Mouse (Mus musculus): ENCODE measurements around the gene Cib1. TPM values are rescaled to one million over a fixed set of nuclear protein-coding genes. Genes with fewer than 3 reads are reported as not detected.

Cib1 gene
- total RNA-seq, 2 experiments from 2014 or later = 20.4 to 24.3 TPM

GRCm38 (mm10) chr7:80202961-80203360, 29.7 kb downstream of the Cib1 start:
- DNase-seq (ENCODE audit: low spot score in 2 of 2) = no peak

DNA sequence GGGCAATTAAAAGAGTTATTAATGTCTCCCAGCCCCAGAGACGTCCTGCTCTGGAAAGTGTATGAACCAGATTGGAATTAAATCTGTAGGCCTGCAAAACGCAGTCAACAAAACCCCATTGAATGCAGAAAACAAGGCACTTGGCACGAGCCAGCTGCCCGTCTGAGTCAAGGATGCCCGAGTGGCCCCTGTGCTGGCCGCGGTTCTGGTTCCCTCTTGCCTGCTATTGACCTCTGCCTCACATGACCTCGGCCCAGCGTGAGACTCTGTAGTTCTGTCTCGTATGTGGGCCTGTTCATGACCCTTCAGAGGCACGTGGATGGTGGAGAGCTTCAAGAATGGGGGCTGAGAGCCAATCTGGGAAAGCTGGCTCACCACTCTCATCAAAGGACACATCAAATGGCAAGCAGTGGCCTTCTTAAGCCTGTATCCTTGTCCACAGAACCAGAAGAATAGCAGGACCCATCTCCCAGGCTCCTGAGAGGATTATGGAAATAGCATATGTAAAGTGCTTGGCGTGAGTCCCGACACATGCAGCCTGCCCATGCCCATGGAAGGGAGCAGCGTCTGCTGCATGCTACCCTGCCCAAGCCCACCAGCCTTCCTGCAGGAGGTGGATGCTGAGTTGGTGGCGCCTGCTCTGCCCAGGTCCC, 30.6 kb downstream of the Cib1 start:
- DNase-seq (ENCODE audit: low spot score in 2 of 2) = no peak

DNA sequence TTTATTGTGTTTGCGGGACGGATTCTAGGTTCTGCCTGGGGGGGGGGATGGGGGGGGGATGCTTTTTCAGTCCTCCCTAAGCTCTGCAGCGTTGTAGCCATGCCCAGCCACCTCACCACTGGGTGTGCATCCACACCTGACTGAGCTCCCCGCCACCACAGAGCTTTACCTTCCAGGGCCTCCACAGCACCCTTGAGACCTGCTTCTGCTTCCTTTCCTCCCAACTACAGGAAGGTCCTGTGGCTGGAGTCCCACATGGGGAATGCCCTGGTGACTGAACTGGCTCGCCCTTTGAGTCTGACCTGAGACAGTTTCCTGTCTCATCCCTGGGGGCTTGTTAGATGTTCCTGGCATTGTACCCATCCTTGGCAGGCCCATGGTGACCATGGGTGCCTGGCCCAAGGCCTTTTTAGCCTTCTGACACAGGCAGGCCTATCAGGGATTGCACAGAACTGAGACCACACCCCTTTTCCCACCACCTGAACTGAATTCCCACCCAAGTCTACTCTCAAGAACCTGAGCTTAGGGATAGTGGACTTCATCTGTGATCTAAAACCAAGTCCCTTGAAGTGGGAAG, 31.6 kb downstream of the Cib1 start:
- DNase-seq (ENCODE audit: low spot score in 2 of 2) = no peak

GRCm38 (mm10) chr7:80200588-80200945, 32.0 kb downstream of the Cib1 start:
- no peak for DNase-seq (ENCODE audit: low spot score in 2 of 2)

GRCm38 (mm10) chr7:80199851-80200587, 32.6 kb downstream of the Cib1 start:
- DNase-seq (ENCODE audit: low spot score in 2 of 2) = no peak

DNA sequence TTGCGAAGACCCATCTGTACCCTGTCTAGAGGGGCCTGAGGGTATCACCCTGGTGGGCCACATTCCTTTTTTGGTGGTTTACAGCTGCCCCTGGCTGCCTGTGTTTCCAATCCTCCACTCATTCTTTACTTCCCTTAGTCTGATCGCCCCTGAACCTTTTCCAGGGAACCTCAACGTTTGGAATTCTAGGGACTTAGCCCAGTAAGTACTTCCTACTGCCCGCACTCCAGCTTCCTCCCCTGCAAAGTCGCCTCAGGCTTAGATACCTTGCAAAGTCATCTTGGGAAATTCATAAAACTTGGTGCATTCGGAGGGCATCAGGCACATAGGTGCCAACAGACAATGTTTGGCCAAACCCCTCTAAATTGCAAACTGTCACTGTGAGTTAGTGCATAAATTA, 33.3 kb downstream of the Cib1 start:
- no peak for DNase-seq (ENCODE audit: low spot score in 2 of 2)

GRCm38 (mm10) chr7:80198863-80199262, 33.8 kb downstream of the Cib1 start:
- no peak for DNase-seq (ENCODE audit: low spot score in 2 of 2)

- DNase-seq (ENCODE audit: low spot score in 2 of 2) = peak; percentile 67 to 85
Observed at GRCm38 (mm10) chr7:80197941-80198778, 34.5 kb downstream of the Cib1 start.

- DNase-seq (ENCODE audit: low spot score in 2 of 2) = no peak
Observed at GRCm38 (mm10) chr7:80197371-80197770, 35.2 kb downstream of the Cib1 start.

GRCm38 (mm10) chr7:80195576-80196263, 36.9 kb downstream of the Cib1 start:
- no peak for DNase-seq (ENCODE audit: low spot score in 2 of 2)

- DNase-seq (ENCODE audit: low spot score in 2 of 2) = no peak
Observed at GRCm38 (mm10) chr7:80195146-80195545, 37.5 kb downstream of the Cib1 start.

- no peak for DNase-seq (ENCODE audit: low spot score in 2 of 2)
Observed at GRCm38 (mm10) chr7:80193941-80194739, 38.5 kb downstream of the Cib1 start.

GRCm38 (mm10) chr7:80192226-80193061, 40.2 kb downstream of the Cib1 start:
- peak; percentile 29 to 47 for DNase-seq (ENCODE audit: low spot score in 2 of 2)

DNA sequence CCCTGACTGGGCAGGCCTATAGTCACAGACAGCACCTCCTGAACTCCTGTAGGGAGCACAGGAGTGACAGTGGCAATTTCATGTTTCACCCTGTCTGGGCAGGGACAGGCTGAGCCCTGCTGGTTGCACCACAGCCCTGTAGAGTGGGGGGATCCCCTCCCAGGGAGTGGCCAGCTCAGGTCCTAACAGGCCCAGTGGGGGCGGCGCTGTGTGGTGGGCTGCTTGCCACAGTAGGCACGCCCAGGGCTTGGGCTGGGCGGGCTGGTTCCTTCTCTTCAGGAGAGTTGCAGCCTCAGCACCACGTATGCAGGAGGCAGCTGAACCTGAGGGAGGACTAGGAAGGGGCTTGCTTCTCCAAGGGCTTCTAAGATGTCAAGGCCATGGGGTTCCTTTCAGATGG, 41.2 kb downstream of the Cib1 start:
- no peak for DNase-seq (ENCODE audit: low spot score in 2 of 2)

DNA sequence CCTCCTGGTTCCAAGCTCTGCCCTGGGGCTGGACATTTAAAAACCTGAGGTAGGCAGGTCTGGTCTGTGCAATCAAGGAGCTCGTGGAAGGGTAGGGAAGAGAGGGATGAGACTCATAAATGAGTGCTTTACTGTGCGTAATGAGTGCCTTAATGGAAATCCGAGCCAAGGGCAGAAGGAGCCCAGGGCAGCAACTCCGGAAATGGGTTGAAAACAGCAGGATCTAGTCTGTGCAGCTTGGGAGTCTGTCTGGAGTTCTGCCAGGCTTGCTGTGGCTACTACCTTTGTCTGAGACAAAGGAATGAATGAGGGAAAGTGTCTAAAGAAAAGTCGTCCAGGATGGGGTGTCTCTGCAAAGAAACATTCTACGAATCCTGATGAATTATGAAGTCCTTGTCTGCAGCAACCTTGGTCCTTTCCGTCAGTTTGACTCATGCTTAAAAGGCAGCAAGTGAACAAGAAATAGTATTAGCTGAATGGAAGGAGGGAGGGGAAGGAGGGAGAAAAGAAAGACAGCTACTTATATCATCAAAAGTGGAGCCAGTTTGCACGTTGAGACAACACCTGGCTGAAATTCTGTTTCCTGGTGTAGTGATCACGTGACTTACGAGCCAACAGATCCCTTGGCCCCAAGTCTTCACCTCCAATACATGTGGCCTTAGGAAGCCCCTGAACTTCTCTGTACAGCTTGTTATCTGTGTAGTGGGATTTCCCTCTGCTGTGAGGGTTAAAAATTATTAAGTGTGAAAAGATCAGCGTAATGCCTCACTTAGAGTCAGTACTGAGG, 43.3 kb downstream of the Cib1 start:
- no peak for DNase-seq (ENCODE audit: low spot score in 2 of 2)

DNA sequence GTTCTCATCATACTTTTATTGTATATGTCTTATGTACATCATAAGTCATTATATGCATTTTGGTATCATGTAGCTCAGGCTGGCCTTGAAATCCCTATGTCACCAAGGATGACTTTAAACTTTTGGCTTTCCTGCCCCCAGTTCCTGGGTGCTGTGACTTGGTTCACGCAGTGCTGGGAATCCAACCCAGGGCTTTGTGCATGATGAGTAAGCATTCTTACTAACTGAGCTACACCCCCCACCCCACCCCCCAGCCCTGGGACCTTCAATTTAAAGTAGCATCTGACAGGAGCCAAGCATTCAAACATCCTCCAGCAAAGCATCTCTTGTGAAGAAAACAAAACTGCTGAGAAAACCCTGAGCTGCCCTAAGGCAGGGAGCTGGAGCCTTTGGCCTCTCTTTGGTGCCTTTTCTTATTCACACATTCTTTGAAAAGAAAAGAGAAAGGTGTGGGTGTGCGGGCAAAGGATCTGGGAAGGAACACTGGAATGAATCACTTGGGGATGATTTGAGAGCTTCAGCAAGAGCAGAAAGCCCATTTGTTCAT, 44.0 kb downstream of the Cib1 start:
- no peak for DNase-seq (ENCODE audit: low spot score in 2 of 2)

DNA sequence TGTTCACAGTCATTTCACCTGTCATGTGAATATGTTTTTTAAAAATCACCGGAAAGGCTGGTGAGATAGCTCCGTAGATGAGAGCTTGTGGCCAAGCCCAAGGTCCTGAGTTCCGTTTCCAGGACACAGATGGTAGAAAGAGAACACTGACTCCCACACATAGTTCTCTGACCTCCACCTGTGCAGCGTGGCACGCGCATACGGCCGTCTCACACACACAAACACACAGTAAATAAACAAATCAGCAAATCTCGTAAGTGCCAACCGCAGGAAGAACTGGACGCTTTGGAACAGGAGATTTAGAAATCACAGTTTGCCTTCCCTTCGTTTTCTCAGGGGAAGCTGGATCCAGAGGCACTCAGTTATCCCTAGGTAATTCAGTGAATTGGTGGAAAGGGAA, 45.1 kb downstream of the Cib1 start:
- DNase-seq (ENCODE audit: low spot score in 2 of 2) = no peak

Data from left cerebral cortex, adult 18-20 months (tissue).